Mouse (Mus musculus): ENCODE data around the gene Fggy.

Gene Fggy

GRCm38 (mm10) chr4:95557333-95557956, at the start of gene Fggy:
Fggy (plus strand) TSS chr4:95557507.
- DNase-seq (ENCODE audit: low read depth, low spot score), result peak; percentile 43

GRCm38 (mm10) chr4:95507946-95508311, 49.4 kb upstream of the Fggy start:
- no peak for DNase-seq (ENCODE audit: low read depth, low spot score)

- DNase-seq (ENCODE audit: low read depth, low spot score), result no peak
Measured at GRCm38 (mm10) chr4:95518382-95518781, 38.9 kb upstream of the Fggy start.

GRCm38 (mm10) chr4:95519975-95520642, 37.2 kb upstream of the Fggy start:
- DNase-seq (ENCODE audit: low read depth, low spot score), result no peak

GRCm38 (mm10) chr4:95520643-95521032, 36.7 kb upstream of the Fggy start:
- DNase-seq (ENCODE audit: low read depth, low spot score), result no peak

- DNase-seq (ENCODE audit: low read depth, low spot score), result no peak
Measured at GRCm38 (mm10) chr4:95526588-95526987, 30.7 kb upstream of the Fggy start.

GRCm38 (mm10) chr4:95530757-95531156, 26.6 kb upstream of the Fggy start:
- no peak for DNase-seq (ENCODE audit: low read depth, low spot score)

- DNase-seq (ENCODE audit: low read depth, low spot score), result no peak
Measured at GRCm38 (mm10) chr4:95533946-95534345, 23.4 kb upstream of the Fggy start.

GRCm38 (mm10) chr4:95541382-95542038, 15.8 kb upstream of the Fggy start:
- no peak for DNase-seq (ENCODE audit: low read depth, low spot score)

- DNase-seq (ENCODE audit: low read depth, low spot score), result no peak
Measured at GRCm38 (mm10) chr4:95542039-95542790, 15.1 kb upstream of the Fggy start.

GRCm38 (mm10) chr4:95543529-95543928, 13.8 kb upstream of the Fggy start:
- DNase-seq (ENCODE audit: low read depth, low spot score), result no peak

GRCm38 (mm10) chr4:95556663-95557332, 509 bp upstream of the Fggy start:
- no peak for DNase-seq (ENCODE audit: low read depth, low spot score)

- DNase-seq (ENCODE audit: low read depth, low spot score), result no peak
Measured at GRCm38 (mm10) chr4:95558271-95558888, 1.1 kb downstream of the Fggy start.

- no peak for DNase-seq (ENCODE audit: low read depth, low spot score)
Measured at GRCm38 (mm10) chr4:95571621-95572020, 14.3 kb downstream of the Fggy start.

- DNase-seq (ENCODE audit: low read depth, low spot score), result no peak
Measured at GRCm38 (mm10) chr4:95573704-95574103, 16.4 kb downstream of the Fggy start.

GRCm38 (mm10) chr4:95575411-95575911, 18.2 kb downstream of the Fggy start:
- no peak for DNase-seq (ENCODE audit: low read depth, low spot score)

- DNase-seq (ENCODE audit: low read depth, low spot score), result no peak
Measured at GRCm38 (mm10) chr4:95579183-95579582, 21.9 kb downstream of the Fggy start.

- DNase-seq (ENCODE audit: low read depth, low spot score), result no peak
Measured at GRCm38 (mm10) chr4:95584107-95584762, 26.9 kb downstream of the Fggy start.

GRCm38 (mm10) chr4:95586274-95587001, 29.1 kb downstream of the Fggy start:
- DNase-seq (ENCODE audit: low read depth, low spot score), result no peak
